Mouse (Mus musculus) ES-E14 (cell line): ENCODE data around the gene Isg20. TPM values are rescaled to one million over a fixed set of nuclear protein-coding genes. Genes with fewer than 3 reads are reported as not detected.

Experiments
- DNase-seq: peaks from one replicate; pipeline ENCODE4 v3.0.0-alpha.2; 2013; ENCODE audit warnings: low read depth, low spot score
- H3K27ac ChIP-seq: 2 replicates; pipeline ENCODE4 v1.5.1; 2012; ENCODE audit warnings: low read depth, mild to moderate bottlenecking, low read length, moderate library complexity, mixed read lengths; ENCODE audit not compliant: poor library complexity, insufficient read depth, severe bottlenecking
- H3K36me3 ChIP-seq: 2 replicates; pipeline ENCODE4 v1.6.1; 2012; ENCODE audit warnings: mild to moderate bottlenecking, low read length, moderate library complexity, mixed read lengths; ENCODE audit not compliant: control insufficient read depth, poor library complexity, insufficient read depth, severe bottlenecking
- H3K4me1 ChIP-seq, 2 experiments: fragments of 150-350 bp in 1 of 2; sonication (generic) in 1 of 2; 2 replicates each; pipeline ENCODE4 v1.6.1; 2012; ENCODE audit warnings: low read length in 2 of 2, mild to moderate bottlenecking in 1 of 2, mixed read lengths in 1 of 2; ENCODE audit not compliant: control insufficient read depth in 2 of 2, insufficient read depth in 2 of 2, poor library complexity in 1 of 2
- H3K4me3 ChIP-seq, 2 experiments: fragments of 150-350 bp in 1 of 2; sonication (generic) in 1 of 2; 2 replicates each; pipeline ENCODE4 v1.5.1; 2012; ENCODE audit warnings: low read length in 2 of 2, low read depth in 1 of 2, mild to moderate bottlenecking in 1 of 2, mixed read lengths in 1 of 2; ENCODE audit not compliant: insufficient read depth in 1 of 2, poor library complexity in 1 of 2, severe bottlenecking in 1 of 2
- H3K9ac ChIP-seq: 2 replicates; pipeline ENCODE4 v1.6.1; 2012; ENCODE audit warnings: low read depth, mild to moderate bottlenecking, low read length, mixed read lengths; ENCODE audit not compliant: poor library complexity, insufficient read depth, severe bottlenecking
- H3K9me3 ChIP-seq: fragments of 150-350 bp; sonication (generic); 2 replicates; pipeline ENCODE4 v1.6.1; 2012; ENCODE audit warnings: low read depth, mild to moderate bottlenecking, low read length; ENCODE audit not compliant: control insufficient read depth, insufficient read depth
- CHD2 ChIP-seq: IDR thresholded peaks from 2 replicates; pipeline ENCODE4 v1.6.1; 2014; ENCODE audit warnings: mild to moderate bottlenecking, low read depth, low read length, inconsistent platforms
- HCFC1 ChIP-seq: IDR thresholded peaks from 2 replicates; pipeline ENCODE4 v1.6.1; 2012; ENCODE audit warnings: low read length, inconsistent platforms, borderline replicate concordance; ENCODE audit not compliant: insufficient read depth
- MAFK ChIP-seq: IDR thresholded peaks from 2 replicates; pipeline ENCODE4 v1.6.1; 2014; ENCODE audit warnings: mild to moderate bottlenecking, low read depth, low read length, inconsistent platforms; ENCODE audit not compliant: insufficient read depth
- ZC3H11A ChIP-seq: IDR thresholded peaks from 2 replicates; pipeline ENCODE4 v1.6.1; 2012; ENCODE audit warnings: low read depth, mild to moderate bottlenecking, inconsistent platforms, low read length, borderline replicate concordance
- ZNF384 ChIP-seq: IDR thresholded peaks from 2 replicates; pipeline ENCODE4 v1.6.1; 2012; ENCODE audit warnings: low read depth, low read length, inconsistent platforms
- in situ Hi-C, 2 experiments: fragments of 600-800 bp; cut with MboI; formaldehyde crosslinking; loops; one replicate each; pipeline ENCODE4 v1.15.1; 2025; ENCODE audit warnings: low sequenced_read_pairs in 2 of 2, inconsistent platforms in 1 of 2; ENCODE audit not compliant: unreplicated experiment in 2 of 2
- total RNA-seq: library from RNA; depleted of rRNA; stranded (reverse); fragments of 300-350 nt; gene quantifications from 2 replicates; pipeline ENCODE4 v1.2.3, GENCODE M21; 2012

Gene Isg20
- total RNA-seq, 1 experiment = 3.2 TPM

- TF ChIP-seq CHD2 = no peak
- no peak for TF ChIP-seq HCFC1
- TF ChIP-seq MAFK = no peak
- no peak for TF ChIP-seq ZC3H11A
- TF ChIP-seq ZNF384 = no peak
- Histone ChIP-seq H3K27ac (no peak overlapping the region), H3K4me1 (no peaks in the 10 kb centered on the region), H3K36me3 (no peaks in the 10 kb centered on the region), H3K4me3 (no peak overlapping the region), H3K9me3 (no peaks in the 10 kb centered on the region), H3K9ac (no peak overlapping the region)
- DNase-seq = no peak
- in situ Hi-C loops = loop anchor here in 1 of 2 experiments (25.0 kb wide), 1 partner anchor 420 kb away; no protein-coding TSS in a partner anchor
These were observed 29.3 kb downstream of the Isg20 start for GRCm38 (mm10) chr7:78942544-78942943.

DNA sequence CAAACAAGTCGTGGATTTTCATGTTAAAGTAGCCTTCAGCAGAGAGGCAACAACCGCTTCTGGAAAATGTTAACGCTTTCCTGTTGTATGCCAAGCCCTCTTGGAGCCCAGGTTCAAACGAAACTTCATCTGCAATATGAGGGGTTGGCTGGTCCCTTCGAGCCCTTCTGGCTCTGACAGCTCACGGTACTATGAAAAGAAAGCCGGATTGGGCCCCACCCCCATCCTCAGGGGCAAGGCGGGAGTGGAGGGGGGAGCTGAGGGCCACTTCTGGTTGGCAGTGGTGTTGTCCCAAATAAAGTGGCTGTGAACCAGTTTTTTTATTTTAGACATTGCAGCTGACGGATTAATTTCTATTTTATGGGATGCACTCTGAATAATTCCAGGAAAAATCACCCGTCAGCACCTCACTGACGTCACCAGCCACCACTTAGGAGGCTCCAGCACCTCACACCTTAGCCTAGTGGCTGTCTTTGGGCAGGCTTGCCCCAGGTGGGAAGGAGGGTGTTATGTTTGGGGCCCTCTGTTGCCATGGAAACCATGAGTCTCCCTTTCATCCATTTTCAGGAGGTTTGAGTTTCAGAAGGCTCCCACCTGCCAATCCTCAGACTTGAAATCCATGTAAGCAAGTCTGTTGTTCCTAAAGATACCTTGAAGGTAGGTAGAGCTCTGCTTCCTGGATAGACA lies 40.8 kb downstream of the Isg20 start:
- DNase-seq = no peak
- Histone ChIP-seq H3K36me3 (no peaks in the 10 kb centered on the region), H3K9ac (no peak overlapping the region), H3K4me3 (no peak overlapping the region), H3K9me3 (no peaks in the 10 kb centered on the region), H3K4me1 (0 out of 4 replicates have a peak, but pooled peaks cover 0 to 2% of the 10 kb centered on the region in 2 experiments), H3K27ac (no peak overlapping the region)
- TF ChIP-seq ZC3H11A (no peak), CHD2 (no peak), HCFC1 (no peak), ZNF384 (no peak), MAFK (no peak)
- in situ Hi-C loops = no loop called here

DNA sequence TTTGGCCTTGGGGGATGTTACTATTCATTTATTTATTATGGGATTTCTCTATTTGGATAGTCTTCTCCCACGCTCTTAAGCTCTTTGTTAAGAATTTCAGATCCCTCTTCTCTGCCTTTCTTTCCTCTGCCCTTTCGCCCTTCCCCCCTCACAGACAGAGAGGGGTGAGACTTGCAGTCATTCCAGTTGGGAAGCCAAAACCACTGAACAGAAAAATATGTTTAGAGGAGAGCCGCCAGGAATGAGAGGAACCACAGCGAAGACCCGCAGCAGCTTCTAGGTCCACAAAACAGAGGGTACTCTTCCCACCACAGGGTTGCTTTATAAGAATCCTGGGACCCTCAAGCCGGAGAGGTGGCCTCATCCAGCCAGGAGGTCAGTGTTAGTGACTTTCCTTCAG lies 41.4 kb downstream of the Isg20 start:
- H3K27ac ChIP-seq = no peak overlapping the region
- H3K4me3 ChIP-seq = no peak overlapping the region
- in situ Hi-C loops = no loop called here
- no peak for TF ChIP-seq MAFK
- TF ChIP-seq CHD2 = no peak
- no peak for TF ChIP-seq ZNF384
- TF ChIP-seq HCFC1 = no peak
- no peak for TF ChIP-seq ZC3H11A
- no peaks in the 10 kb centered on the region for H3K36me3 ChIP-seq
- H3K4me1 ChIP-seq = 0 out of 4 replicates have a peak, but pooled peaks cover 0 to 2% of the 10 kb centered on the region in 2 experiments
- no peaks in the 10 kb centered on the region for H3K9me3 ChIP-seq
- no peak overlapping the region for H3K9ac ChIP-seq
- no peak for DNase-seq

DNA sequence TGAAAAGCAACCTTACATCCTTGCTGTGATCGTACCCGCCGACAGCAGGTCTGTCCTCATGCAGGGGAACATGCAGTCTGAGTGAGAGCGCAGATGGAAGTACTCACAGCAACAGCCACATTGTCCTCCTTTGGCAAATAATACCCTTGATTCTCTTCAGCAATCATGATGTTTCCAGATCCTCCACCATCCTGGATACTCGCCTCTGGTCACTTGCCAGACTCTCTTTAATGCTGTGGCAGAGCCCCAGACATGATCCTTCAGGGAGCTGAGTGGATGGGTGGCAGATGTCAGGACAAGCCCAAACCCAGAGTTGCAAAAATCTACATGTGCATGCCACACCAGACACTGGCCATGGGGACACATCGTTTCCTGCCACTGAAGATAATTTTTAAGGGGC lies 41.9 kb downstream of the Isg20 start:
- DNase-seq = no peak
- H3K4me3 ChIP-seq = no peak overlapping the region

More for the DNA sequence above, 41.9 kb downstream of the Isg20 start:
- Histone ChIP-seq H3K9me3 (no peaks in the 10 kb centered on the region), H3K4me1 (0 out of 4 replicates have a peak, but pooled peaks cover 0 to 2% of the 10 kb centered on the region in 2 experiments), H3K36me3 (no peaks in the 10 kb centered on the region), H3K9ac (no peak overlapping the region), H3K27ac (no peak overlapping the region)
- in situ Hi-C loops = no loop called here
- TF ChIP-seq ZNF384 (no peak), MAFK (no peak), ZC3H11A (no peak), CHD2 (no peak), HCFC1 (no peak)
